23 mouse cellular contexts compared by ENCODE assay signal in the genomic region with DNA sequence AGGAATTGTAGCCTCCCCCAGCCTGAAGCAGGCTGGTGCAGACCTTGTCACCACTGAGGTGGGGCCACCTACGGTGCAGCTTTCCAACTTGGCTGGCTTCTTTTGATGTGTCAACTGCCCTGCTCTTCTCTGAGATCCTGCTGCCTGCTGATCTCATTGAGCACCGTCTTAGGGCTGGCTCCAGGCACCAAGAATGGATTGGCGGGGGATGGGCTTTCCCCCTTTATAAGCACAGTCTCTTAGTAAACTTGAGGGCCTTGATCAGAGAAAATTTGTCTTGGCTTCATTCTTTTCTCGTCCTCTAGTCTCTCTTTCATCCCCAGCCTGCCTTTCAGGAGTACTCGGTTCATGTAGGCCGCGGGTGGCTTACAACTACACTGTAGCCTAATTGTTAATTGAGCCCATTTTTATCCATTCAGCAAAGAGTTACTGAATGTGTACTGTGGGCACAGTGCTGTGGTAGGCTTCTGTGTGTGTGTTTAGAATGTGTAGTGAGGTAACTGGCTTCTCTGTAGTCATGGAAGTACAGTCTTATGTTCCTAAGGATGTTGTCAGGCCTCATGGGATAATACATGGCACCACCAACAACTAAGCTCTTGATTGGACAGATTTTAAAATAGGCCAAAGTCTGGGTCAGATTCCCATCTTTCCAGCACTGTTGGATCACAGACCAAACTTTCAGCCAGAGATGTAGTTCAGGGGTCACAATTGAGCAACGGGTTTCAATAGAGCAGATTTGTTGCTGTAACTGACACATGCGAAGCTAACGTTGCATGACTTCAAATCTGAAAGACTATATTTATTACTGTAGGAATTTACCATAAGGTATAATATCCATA. TPM values are rescaled to one million over a fixed set of nuclear protein-coding genes. Genes with fewer than 3 reads are reported as not detected.
DNase-seq lines count a peak whose midpoint lies in the region; ATAC-seq and TF ChIP-seq lines count a peak whose summit lies in the region.
"Had no signal": no experiment of that assay in that cellular context is flagged by ENCODE, and none has a peak within 500 bp of the region (broad histone marks: within the 10 kb centered on the region; RNA-seq: fewer than 3 reads in every experiment).

No protein-coding gene starts in this region.

- peaks cover 28% of the 10 kb centered on the region for H3K9me3 ChIP-seq in ES-Bruce4 (replicated peaks; ENCODE audit: control insufficient read depth, insufficient read depth, low read length, poor library complexity, severe bottlenecking)
- no peaks in the 10 kb centered on the region for H3K9me3 ChIP-seq in forebrain, postnatal 0 days (ENCODE audit: low read length)
- H3K9me3 ChIP-seq: embryonic facial prominence, embryonic 13.5 days; limb, embryonic 10.5 days; neural tube, embryonic 12.5 days had no signal

- 40% methylated on average over 10 of the region's 10 CpGs for WGBS in forebrain, postnatal 0 days

- no peak overlapping the region for H3K4me2 ChIP-seq in forebrain, postnatal 0 days (ENCODE audit: low read depth)
- H3K4me2 ChIP-seq: embryonic facial prominence, embryonic 13.5 days; neural tube, embryonic 12.5 days had no signal

- TF ChIP-seq CTCF in layer of hippocampus, adult 2 months (conservative IDR thresholded peaks at IDR 0.05): no peak
- no peak for TF ChIP-seq CTCF in ES-Bruce4 (IDR thresholded peaks at IDR 0.05; ENCODE audit: low read depth, low read length)
- no peak for TF ChIP-seq CTCF in forebrain, postnatal 0 days (IDR thresholded peaks at IDR 0.05; ENCODE audit: low read depth)

- no peaks in the 10 kb centered on the region for H3K4me1 ChIP-seq in ES-Bruce4 (ENCODE audit: control insufficient read depth, insufficient read depth, low read length)
- H3K4me1 ChIP-seq in forebrain, postnatal 0 days (ENCODE audit: insufficient read depth): no peaks in the 10 kb centered on the region
- H3K4me1 ChIP-seq: embryonic facial prominence, embryonic 13.5 days; limb, embryonic 10.5 days; neural tube, embryonic 12.5 days had no signal

- peak; percentile 97 for ATAC-seq in forebrain, postnatal 0 days
- ATAC-seq: intestine, postnatal 0 days had no signal

- no peak for DNase-seq in layer of hippocampus, adult 2 months (ENCODE audit: low spot score in 2 of 2)
- no peak for DNase-seq in layer of hippocampus, adult 11-12 months (ENCODE audit: low spot score)
- peak; percentile 89 for DNase-seq in adipocyte (ENCODE audit: low spot score)
- DNase-seq in forebrain, postnatal 0 days: peak; percentile 10
- no peak for DNase-seq in heart, adult 18-20 months
- DNase-seq in spleen, adult 12 weeks (ENCODE audit: low spot score): no peak
- DNase-seq: adrenal gland, postnatal 36 days; cerebellum, adult 9-11 months; heart, postnatal 4 days; lung, adult 2 months; lung, postnatal 4 days; right cerebral cortex, postnatal 14 days; thymus, postnatal 14 days had no signal

- H3K27ac ChIP-seq in layer of hippocampus, adult 2 months: 0 out of 2 replicates have a peak overlapping the region, but pooled peaks have one; percentile 28
- peak overlapping the region; percentile 48 for H3K27ac ChIP-seq in ES-Bruce4 (ENCODE audit: insufficient read depth, low read length)
- H3K27ac ChIP-seq in forebrain, postnatal 0 days (ENCODE audit: low read depth, low read length): no peak overlapping the region
- H3K27ac ChIP-seq: embryonic facial prominence, embryonic 13.5 days; kidney, postnatal 0 days; left cerebral cortex, adult 2 months; limb, embryonic 10.5 days; neural tube, embryonic 12.5 days; stomach, postnatal 0 days had no signal

- no peak overlapping the region for H3K9ac ChIP-seq in ES-Bruce4 (ENCODE audit: low read depth, poor library complexity, severe bottlenecking)
- H3K9ac ChIP-seq in forebrain, postnatal 0 days: no peak overlapping the region
- H3K9ac ChIP-seq: embryonic facial prominence, embryonic 13.5 days; neural tube, embryonic 12.5 days had no signal

- no peaks in the 10 kb centered on the region; the same call in 1 of the 2 replicates for H3K36me3 ChIP-seq in ES-Bruce4 (ENCODE audit: control insufficient read depth, insufficient read depth, low read length, poor library complexity, severe bottlenecking)
- no peaks in the 10 kb centered on the region for H3K36me3 ChIP-seq in forebrain, postnatal 0 days (ENCODE audit: insufficient read depth)
- H3K36me3 ChIP-seq: embryonic facial prominence, embryonic 13.5 days; limb, embryonic 10.5 days; neural tube, embryonic 12.5 days had no signal

- TF ChIP-seq EP300 in ES-Bruce4 (IDR thresholded peaks at IDR 0.05; ENCODE audit: insufficient read depth, low read depth, low read length): no peak

- H3K27me3 ChIP-seq in ES-Bruce4 (ENCODE audit: control insufficient read depth, insufficient read depth, low read length, poor library complexity, severe bottlenecking): no peaks in the 10 kb centered on the region
- no peaks in the 10 kb centered on the region for H3K27me3 ChIP-seq in forebrain, postnatal 0 days (ENCODE audit: insufficient read depth, low read length)
- H3K27me3 ChIP-seq: embryonic facial prominence, embryonic 13.5 days; neural tube, embryonic 12.5 days had no signal

- TF ChIP-seq POLR2A in ES-Bruce4 (IDR thresholded peaks at IDR 0.05; ENCODE audit: insufficient read depth, low read length): no peak

- H3K4me3 ChIP-seq in layer of hippocampus, adult 2 months: no peak overlapping the region
- no peak overlapping the region for H3K4me3 ChIP-seq in ES-Bruce4 (ENCODE audit: low read depth, low read length)
- no peak overlapping the region for H3K4me3 ChIP-seq in forebrain, postnatal 0 days (ENCODE audit: low read depth, low read length)
- H3K4me3 ChIP-seq: embryonic facial prominence, embryonic 13.5 days; left cerebral cortex, adult 2 months; limb, embryonic 10.5 days; neural tube, embryonic 12.5 days had no signal

RNA-seq across cellular contexts. Expression of gene Pdk4, which starts 25.4 kb away (rescaled TPM):
- total RNA-seq in layer of hippocampus, adult 2 months (2021): 10 to 100 TPM; 13.9 to 14.8 TPM
- 8.9 and 13.1 TPM in 2 replicates for polyA plus RNA-seq in ES-Bruce4 (2011; ENCODE audit: insufficient read depth, insufficient read length, low read depth, missing spikeins)
- 1.8 and 3.2 TPM in 2 replicates for total RNA-seq in forebrain, postnatal 0 days (2014; rRNA removed)
- polyA plus RNA-seq in forebrain, postnatal 0 days (2015; fragmentation: Nextera tagmentation; extraction: Ambion mirVana): 2.0 and 3.0 TPM in 2 replicates
- total RNA-seq in heart, adult 18-20 months (2021): 1,000 to 10,000 TPM in 1 of 2 experiments, 100 to 1,000 TPM in 1; 411 to 1,240 TPM
- total RNA-seq: MEL; monocyte, adult 5-6 weeks had no signal

Comparison
In these comparisons a context has a peak if more than half of its experiments do, and no peak if none do; other contexts are left out.
1. DNase-seq: peak in adipocyte (single experiment) and forebrain, postnatal 0 days (single experiment); none in layer of hippocampus, adult 2 months (0 of 2), layer of hippocampus, adult 11-12 months (single experiment), heart, adult 18-20 months (0 of 2) and spleen, adult 12 weeks (single experiment).
2. RNA of gene Pdk4, which starts 25.4 kb away (total RNA-seq): 411 to 1,240 TPM in heart, adult 18-20 months; 13.9 to 14.8 TPM in layer of hippocampus, adult 2 months and 1.8 to 3.2 TPM in forebrain, postnatal 0 days; every median in the first group is over 10 times any median in the second.